Mouse (Mus musculus) small intestine, adult 2 months (tissue): Measurements from ENCODE around the gene Cacna2d3.

Experiments
- CTCF ChIP-seq: fragments of 200-500 bp; IDR thresholded peaks from 2 replicates; pipeline ENCODE4 v1.5.1; 2012; ENCODE audit warnings: low read depth, mild to moderate bottlenecking, control low read depth, inconsistent platforms, low read length, moderate library complexity, mixed read lengths; ENCODE audit not compliant: insufficient replicate concordance, insufficient read length; ENCODE audit errors: extremely low read depth
- POLR2A ChIP-seq: fragments of 200-500 bp; IDR thresholded peaks from 2 replicates; pipeline ENCODE4 v1.6.1; 2012; ENCODE audit warnings: low read depth, mild to moderate bottlenecking, control low read depth, inconsistent platforms, low read length, moderate library complexity

DNA sequence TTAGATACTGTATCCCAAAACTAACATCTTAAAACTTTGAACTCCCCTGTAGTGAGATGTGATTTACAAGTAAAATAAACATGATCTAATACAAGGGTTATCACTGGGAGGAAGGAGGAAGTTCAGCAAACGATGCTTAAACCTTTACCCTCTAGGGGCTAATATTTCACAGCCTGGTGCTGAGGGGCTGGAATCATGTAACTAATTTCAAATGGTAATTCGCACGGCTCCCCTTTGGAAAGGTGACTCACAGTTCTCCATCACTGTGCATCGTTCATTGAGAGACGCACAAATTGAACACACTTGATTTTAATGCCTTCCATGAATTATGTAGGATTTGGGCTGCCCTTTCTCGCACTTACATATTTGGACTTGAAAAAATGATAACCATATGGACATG, 767.6 kb downstream of the Cacna2d3 start:
- TF ChIP-seq CTCF = no peak
- no peak for TF ChIP-seq POLR2A
